Mouse (Mus musculus) 3134 (cell line): ENCODE data around the gene Bcl7a.

Source experiments
- DNase-seq: peaks from one replicate; pipeline ENCODE4 v3.0.0-alpha.2; 2011; ENCODE audit warnings: low spot score; ENCODE audit not compliant: insufficient read length; ENCODE audit errors: extremely low read depth

The Bcl7a gene

DNA sequence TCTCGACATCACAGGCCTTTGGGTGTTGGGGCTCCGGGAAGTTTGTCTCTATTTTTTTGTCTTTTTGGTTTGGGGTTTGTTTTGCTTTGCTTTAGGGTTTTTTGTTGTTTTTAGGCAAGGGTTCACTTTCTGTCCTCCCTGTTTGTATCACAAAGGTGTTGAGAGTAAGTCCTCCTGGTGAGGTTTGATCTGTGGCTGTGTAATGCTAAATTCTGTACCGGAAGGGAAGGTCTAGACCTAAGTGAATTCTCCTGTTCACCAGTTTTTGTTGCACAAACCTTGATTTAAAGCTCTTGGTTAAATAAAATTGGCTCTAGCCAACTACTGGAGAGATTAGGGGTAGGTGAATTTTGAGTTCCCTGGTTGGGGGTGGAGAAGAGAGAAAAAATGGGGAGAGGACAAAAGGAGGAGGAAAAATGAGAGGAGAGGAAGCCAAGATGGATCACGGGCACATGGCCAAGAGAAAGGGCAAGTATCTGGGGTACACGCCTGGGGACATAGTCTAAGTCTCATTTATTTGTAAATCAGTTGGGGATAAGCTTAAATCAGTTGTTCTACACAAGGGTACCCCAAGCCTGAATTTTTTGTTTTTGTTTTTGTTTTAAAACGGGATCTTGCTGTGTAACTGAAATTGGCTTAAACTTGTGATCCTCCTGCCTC is 32.3 kb downstream of the Bcl7a start:
- no peak for DNase-seq

DNA sequence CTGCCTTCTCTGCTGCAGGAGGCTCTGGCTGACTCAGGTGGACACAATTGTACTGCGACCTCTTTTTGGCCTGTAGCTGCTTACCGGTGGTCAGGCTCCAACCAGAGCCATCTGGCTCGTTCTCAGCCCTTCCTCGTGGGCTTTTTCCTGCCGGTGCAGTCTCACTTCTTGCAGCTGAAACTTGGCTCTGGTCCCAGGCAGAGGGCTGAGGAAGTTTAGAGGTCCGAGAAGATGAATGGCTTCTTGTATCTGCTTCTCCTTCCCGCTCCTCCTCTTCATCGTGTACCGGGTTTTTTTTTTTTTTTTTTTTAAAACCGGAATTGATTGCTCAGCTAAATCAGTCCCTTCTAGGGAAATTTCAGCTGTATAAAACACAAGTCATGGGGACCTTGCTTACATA is 32.9 kb downstream of the Bcl7a start:
- no peak for DNase-seq

DNA sequence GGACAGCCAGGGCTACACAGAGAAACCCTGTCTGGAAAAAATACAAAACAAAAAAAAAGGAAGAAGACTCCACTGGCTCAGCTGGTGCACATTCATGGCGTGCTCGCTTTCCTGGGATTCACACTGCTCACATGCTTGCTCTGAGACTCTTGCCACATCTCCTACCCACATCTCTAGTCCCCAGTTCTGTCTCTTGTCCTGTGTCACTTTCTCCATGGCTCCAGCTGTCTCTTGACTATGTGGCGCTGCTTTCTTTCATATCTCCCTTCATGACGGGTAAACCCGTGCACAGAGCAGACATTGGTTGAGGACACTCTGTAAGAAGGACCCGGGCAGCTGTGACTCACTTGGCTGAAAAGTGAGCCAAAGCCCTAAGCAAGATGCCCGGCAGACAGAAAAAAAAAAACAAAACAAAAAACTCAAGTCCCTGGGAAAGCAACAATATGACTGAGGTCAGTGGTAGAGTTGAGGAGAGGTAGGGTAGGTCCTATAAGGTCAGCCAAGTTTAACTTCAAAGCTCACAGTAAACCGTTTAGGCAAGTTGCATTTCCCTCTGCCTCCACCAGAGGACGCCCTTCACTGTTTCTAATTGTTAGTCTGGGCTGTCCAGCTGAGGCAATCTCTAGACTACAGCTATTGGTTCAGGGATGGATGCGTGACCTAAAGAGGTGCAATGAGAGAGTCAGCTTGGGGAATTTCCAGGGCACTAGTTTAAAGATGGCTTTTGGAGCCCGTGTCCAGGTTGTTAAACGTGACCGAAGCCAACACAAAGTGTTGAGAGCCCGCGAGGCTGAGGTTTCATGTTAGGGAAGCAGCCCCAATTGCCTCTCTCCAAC is 33.7 kb downstream of the Bcl7a start:
- DNase-seq: peak; percentile 48

DNA sequence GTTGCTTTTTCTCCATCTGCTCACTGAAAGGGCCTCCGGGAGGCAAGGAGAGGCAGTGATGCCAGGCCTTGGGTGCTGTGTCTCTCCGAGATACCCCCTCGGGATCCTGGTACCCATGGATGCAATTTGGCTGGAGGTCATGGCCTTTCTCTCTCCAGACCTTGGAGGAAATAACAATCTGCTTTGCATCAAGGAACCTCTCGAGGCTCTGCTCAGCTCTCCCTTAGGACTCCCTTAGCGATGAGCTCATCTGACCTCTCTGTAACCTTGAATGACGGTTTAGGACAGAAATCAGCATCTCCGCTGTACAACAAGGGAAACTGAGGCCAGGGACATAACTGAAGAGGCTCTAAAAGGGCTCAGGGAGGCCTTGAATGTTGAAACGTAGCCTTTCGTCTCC is 35.1 kb downstream of the Bcl7a start:
- DNase-seq: no peak

DNA sequence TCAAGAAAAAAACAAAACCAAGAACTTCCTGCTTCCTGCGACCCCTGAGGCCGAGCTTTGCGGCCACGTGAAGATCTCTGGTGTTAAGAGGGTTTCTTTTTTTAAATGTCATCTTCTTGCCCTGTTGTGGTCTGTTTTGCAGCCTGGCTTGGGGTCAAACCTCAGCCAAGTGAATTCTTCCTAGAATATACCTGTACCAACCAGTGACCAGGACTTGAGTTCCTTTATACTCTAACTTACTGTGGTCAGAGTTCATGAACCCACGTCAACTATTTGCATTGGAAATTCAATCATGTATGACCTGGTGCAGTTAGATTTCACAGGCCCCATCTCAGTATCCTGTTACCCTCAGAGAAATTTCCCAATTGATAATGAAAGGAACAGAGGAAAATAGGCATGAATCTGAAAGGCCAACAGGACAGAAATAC is 35.9 kb downstream of the Bcl7a start:
- no peak for DNase-seq

DNA sequence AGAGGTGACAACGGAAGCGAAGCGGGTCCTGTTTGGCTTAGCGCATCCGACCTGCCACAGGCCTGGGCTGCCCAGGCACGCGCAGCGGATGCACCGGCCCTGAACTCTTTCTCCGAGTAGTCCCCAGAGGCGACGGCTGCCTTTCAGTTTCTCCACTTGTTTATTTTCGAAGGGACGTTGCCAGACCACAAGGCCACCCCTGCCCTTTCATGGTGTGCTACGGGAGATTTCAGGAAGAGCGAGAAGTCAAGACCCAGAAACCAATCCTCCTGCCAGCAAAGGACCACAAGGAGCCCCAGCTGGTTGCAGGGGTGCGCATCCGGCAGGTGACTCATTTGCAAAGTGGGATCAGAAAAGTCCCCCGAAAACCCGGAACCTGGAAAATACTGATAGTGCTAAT is 38.3 kb downstream of the Bcl7a start:
- peak; percentile 80 for DNase-seq

DNA sequence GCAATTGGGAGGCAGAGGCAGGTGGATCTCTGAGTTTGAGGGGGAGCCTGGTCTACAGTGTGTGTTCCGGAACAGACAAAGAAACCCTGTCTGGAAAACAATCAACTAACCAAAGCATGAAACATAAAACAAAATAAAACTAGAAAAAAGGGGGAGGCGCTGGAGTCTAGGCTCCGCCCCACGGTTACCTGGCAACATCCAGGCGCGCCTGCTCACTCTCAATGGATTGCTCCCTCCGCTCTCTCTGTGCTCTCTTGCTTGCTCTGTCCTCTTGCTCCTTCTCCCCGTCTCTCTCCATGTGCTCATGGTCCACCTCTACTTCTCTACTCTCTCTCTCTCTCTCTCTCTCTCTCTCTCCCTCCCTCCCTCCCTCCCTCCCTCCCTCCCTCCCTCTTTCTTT is 39.1 kb downstream of the Bcl7a start:
- DNase-seq: no peak

DNA sequence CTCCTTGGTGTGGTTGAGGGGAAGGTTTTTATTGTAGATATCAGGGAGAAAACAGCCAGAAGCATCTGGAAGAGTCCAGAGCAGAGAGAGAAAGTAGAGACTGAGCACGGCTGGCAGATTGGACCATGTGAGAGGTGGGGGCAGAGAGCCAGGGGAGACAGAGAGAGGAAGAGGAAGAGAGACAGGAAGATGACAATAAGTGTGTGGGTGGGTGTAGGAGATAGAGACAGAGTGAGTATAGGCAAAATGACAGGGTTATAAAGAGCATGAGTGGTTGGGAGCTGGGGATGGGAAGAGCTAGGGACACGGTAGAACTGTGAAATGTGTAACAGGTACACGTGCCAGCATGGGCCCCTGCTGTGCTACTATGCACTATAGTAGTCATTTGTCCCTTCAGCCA is 44.8 kb downstream of the Bcl7a start:
- no peak for DNase-seq

DNA sequence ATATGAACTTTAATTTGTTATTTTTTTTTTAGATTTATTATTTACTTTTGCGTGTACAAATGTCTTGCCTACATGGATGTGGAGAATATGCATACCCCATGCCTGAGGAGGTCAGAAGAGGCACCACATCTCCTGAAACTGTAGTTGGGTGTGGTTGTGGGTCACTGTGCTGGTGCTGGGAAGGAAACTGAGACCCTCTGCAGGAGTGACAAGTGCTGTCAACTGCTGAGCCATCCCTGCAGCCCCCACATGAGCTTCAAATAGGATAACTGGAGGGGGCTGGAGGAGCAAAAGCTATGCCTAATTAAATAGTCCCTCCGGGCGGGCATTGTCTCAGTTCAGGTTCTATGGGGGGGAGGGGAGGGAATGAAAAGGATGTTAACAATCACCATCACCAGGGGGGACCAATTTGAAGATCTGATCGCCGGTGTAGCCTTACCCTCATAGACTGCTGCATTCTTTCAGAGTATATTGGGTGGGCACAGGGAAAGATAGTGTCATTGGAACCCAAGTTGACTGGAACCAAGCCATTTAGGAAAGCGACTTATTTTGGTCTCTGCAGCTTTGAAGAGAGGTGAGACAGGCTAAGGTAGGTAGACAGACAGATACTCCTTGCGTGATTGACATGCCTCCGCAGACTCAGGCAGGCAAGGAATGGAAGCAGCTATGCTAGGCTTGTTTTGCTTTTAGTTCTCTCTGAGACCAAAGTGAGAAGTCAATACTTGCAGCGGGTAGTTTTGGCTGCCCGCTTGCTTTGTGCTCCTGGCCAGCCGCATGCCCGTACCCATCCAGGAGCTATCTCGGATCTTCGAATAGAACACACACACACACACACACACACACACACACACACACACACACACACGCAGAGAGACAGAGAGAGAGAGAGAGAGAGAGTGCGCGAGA is 47.2 kb downstream of the Bcl7a start:
- no peak for DNase-seq

DNA sequence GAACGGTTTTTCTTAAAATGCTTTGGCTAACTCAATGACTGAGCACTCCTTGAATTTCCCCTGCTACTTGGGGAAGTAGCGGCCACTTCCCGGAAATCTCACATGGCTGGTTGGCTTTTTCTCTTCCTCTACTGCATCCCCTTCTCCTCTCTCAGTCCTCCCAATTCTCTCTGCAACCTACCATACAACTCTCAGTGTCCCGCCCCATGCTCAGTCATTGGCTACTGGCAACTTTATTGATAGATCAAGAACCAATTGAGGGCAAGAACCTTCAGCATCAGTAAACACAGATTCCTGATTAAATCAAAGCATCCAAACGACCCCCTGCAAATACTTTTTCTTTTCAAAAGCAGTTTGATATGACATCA is 47.8 kb downstream of the Bcl7a start:
- no peak for DNase-seq

DNA sequence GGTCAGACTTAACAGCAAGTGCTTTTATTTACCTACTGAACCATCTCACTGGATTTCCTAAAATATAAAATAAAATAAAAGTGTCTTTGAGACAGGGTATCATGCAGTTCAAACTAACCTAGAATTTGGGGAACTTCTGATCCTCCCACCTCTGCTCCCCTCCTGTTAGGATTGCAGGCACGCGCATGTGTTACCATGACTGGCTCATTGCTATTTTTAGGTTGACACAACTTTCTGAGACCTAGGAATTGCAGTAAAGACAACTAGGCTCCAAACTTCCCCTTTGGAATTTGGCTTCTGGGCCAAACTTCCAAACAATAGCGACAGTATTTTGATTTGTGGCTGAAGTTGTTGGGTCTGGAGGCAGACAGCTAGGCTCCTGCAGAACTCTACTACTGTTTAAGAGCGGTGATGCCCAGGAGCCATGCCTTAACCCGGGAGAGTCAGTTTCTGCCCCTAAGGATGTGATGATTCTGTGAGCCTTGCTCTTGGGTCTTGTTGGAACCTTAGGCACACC is 50.2 kb downstream of the Bcl7a start:
- DNase-seq: no peak

DNA sequence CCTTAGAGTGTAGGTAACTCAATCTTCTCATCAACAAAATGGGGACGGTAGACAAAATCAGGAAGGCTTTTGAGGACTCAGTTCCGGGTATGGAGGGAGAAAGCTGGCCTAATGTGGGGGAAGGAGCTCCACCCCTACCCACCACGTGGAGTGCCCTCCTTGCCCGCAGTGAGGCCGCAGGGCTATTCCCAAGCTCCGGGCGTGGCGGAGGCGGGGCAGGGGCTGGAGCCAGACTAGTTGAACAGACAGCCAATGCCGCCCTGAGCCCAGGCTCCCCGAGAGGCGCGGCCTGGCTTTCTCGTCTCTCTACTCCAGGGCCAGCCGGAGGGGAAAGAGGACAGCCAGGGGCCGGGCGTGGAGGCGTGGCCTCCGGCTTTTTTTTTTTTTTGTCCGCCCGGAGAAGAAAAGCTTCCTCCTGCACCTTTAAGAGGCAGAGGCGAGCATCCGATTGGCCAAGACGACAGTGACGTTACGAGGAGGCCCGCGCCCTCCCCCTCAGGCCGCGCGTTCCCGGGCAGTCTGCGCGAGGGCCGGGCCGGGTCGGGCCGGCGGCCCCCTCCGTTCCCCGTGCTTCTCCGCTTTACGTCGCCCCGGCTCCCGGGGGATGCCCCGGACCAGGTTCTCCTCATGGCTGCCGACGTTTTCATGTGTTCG is 50.8 kb downstream of the Bcl7a start, which contains the start of gene Mlxip:
Gene Mlxip (plus strand): TSS at position 496 of the 654 bp plus-strand sequence.
- peak; percentile 99 for DNase-seq

DNA sequence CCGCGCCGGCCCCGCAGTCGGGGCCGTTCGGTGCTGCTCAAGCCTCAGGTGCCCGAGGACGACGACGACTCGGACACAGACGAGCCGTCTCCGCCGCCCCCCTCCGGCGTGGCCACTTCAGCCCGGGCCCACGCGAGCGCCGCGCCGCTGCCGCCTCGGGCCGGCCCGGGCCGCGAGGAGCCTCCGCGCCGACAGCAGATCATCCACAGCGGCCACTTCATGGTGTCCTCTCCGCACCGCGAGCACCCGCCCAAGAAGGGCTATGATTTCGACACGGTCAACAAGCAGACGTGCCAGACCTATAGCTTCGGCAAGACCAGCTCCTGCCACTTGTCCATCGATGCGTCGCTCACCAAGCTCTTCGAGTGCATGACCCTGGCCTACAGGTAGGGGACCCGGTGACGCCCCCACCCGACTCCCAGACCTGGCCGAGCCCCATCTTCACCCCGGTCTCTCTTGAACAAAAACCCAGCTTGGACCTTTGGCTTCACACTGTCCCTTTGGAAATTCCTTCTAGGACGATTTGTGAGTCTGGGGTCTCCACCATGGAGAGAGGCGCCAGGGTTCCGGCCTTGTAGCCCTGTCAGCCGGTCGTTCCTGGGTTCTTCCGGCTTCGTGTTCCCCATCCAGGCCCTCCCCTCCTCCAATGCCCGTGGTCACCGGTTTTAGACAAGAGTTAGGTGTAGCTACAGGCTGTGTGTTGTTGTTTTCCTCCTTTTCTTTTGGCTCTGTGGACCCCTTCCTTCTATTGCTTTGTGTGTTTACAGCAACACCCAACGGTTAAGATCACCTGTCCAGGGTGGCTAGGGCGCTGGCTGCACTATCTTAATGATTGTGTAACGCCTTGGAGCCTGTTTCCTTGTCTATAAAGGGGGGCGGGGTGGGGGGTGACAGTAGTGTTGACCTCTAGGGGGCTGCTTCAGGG is 51.6 kb downstream of the Bcl7a start:
- DNase-seq: peak; percentile 60

DNA sequence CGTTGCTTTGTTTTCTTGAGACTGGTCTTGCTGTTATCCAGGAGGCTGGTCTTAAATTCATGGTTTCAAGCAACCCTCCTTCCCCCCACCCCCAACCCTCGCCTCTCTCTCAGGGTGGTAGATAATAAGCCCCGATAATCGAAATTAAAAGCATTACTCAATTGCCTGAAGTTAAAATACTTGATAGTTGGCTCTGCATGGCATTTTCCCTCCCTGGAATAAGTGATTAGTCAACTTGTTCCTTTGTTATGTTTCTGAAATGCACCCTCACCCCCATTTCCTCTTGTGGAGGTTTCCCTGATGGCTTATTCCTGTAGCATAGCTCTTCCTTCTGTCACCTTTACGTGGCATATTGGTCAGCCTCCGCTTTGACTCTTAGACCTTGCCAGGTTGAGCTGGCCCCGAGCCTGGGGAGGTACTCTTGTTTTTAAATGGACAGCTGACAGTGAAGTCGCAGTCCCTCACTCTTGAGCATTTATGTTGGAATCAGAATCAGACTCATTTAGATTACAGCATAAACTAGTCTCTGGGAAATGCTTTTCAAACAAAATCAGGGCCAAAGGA is 53.3 kb downstream of the Bcl7a start:
- DNase-seq: no peak

DNA sequence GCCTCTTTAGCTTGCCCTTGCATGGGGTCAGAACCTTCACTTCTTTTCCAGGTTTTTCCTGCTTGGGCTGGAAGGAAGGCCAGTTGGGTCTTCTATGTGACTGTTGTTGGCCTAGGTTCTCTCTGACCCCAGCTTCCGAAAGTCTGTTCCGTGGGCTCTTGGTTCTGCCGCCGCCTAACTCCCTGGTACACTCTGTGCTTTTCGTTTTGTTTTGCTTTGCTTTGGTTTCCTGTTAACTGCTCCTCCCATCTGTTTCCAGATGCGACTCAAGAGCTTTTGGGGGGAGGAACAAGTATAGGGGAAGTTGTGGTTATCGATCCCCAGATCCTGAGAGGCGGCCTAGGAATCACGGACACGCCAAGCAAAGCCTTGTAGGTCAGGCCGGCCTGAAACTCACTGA is 54.2 kb downstream of the Bcl7a start:
- no peak for DNase-seq

DNA sequence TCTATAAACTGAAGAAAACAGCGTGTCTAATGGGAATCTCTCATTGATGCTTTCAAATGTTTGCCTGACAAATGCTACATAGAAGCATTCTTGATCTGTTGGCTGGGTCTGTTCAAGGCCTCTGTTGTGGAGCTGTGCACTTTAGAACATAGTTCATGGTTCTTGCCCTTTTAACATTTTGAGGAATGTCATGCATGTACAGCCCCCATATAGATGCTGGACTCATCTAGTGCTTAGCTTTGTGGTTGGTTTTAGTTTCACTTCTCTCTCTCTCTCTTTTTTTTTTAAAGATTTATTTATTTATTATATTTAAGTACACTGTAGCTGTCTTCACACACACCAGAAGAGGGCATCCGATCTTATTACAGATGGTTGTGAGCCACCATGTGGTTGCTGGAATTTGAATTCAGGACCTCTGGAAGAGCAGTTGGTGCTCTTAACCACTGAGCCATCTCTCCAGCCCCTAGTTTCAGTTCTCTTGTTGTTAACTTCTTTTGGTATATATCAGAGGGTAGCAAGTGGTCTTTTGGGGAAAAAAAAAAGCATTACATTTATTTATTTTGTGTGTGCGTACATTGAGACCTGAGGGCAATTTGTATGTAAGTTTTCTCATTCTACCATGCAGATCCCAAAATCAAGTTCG is 55.3 kb downstream of the Bcl7a start:
- DNase-seq: no peak

DNA sequence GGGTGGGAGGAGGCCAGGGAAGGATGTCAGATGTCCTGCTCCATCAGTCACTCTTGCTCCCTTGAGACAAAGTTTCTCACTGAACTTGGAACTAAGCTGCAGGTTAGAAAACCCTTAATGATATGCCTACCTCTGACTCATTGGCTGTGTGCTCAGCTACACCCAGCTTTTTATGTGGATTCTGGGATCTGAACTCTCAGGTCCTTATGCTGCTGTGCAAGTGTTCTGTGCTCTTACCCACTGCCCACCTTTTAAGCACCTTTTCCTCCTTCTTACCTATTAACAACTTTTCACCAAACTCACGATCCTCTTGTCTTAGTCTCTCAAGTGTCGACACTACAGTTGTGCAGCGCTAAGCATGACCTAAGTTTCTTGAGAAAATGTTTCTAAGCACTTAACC is 60.8 kb downstream of the Bcl7a start:
- DNase-seq: no peak

DNA sequence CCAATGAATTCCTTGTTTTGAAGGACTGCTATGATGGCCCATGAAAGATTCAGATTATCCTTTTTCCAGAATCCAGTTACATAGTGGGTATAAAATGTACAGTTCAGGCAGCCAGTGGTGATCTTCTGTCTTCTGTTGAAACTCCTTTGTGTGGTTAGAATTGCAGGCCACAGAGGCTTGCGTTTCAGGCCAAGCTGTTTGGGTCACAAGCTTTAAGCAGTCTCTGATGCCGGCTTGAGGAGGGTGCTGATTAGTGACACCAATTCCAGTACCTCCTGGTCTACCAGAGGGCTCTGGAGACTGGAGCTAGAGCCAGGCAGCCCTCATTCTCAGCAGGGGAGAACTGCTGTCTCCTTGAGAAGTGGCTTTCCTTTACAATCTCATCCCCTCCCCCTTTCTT is 63.3 kb downstream of the Bcl7a start:
- DNase-seq: no peak

DNA sequence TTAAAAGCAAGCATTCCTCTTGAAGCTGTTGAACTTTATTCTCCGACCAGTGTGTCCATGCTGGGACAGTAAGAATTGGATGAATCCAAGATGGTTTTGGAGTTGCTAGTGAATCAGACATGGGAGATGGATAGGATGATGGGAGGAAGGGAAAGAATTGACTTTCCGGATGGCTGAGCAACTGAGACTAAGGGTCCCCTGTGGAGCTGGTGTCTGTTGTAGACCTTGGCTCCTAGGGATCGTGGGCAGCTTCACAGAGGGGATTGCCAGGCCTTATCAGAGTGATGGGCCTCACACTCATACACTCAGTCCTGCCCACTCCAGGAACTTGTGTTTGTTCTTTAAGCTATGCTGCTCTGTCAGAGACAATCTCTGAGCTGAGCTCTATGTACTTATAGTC is 64.5 kb downstream of the Bcl7a start:
- DNase-seq: no peak
